Comparison of ENCODE assay signal across 9 mouse cellular contexts in genomic region chr2:53330680-53331079, GRCm38 (mm10).
DNase-seq lines count a peak whose midpoint lies in the region; ATAC-seq lines count a peak whose summit lies in the region.
"Had no signal": no experiment of that assay in that cellular context is flagged by ENCODE, and none has a peak within 500 bp of the region (broad histone marks: within the 10 kb centered on the region; RNA-seq: fewer than 3 reads in every experiment).

No protein-coding gene starts in this region.

- no peak overlapping the region for H3K4me3 ChIP-seq in forebrain, embryonic 11.5 days (ENCODE audit: low read depth, low read length)
- H3K4me3 ChIP-seq in midbrain, embryonic 12.5 days, result no peak overlapping the region
- H3K4me3 ChIP-seq: neural tube, embryonic 13.5 days had no signal

- no peaks in the 10 kb centered on the region for H3K36me3 ChIP-seq in forebrain, embryonic 11.5 days (ENCODE audit: control insufficient read depth, insufficient read depth, low read length)
- no peaks in the 10 kb centered on the region for H3K36me3 ChIP-seq in midbrain, embryonic 12.5 days
- H3K36me3 ChIP-seq: neural tube, embryonic 13.5 days had no signal

- no peak overlapping the region for H3K27ac ChIP-seq in forebrain, embryonic 11.5 days (ENCODE audit: low read depth, low read length)
- no peak overlapping the region for H3K27ac ChIP-seq in midbrain, embryonic 12.5 days (replicated peaks)
- H3K27ac ChIP-seq: neural tube, embryonic 13.5 days had no signal

- no peaks in the 10 kb centered on the region for H3K27me3 ChIP-seq in forebrain, embryonic 11.5 days (ENCODE audit: control insufficient read depth, insufficient read depth, low read length)
- H3K27me3 ChIP-seq in midbrain, embryonic 12.5 days, result no peaks in the 10 kb centered on the region
- H3K27me3 ChIP-seq: neural tube, embryonic 13.5 days had no signal

- 23% methylated on average over 6 of the region's 6 CpGs for WGBS in forebrain, embryonic 11.5 days
- 44% methylated on average over 6 of the region's 6 CpGs for WGBS in midbrain, embryonic 12.5 days

- no peaks in the 10 kb centered on the region for H3K4me1 ChIP-seq in forebrain, embryonic 11.5 days (replicated peaks; ENCODE audit: control insufficient read depth, insufficient read depth, low read length)
- no peaks in the 10 kb centered on the region for H3K4me1 ChIP-seq in midbrain, embryonic 12.5 days
- H3K4me1 ChIP-seq: neural tube, embryonic 13.5 days had no signal

- ATAC-seq in forebrain, embryonic 11.5 days (replicated peaks; ENCODE audit: low FRiP score), result peak; percentile 72
- peak; percentile 71; the same call in 1 of the 2 replicates for ATAC-seq in midbrain, embryonic 12.5 days (ENCODE audit: low FRiP score, low read depth)

- H3K9ac ChIP-seq in forebrain, embryonic 11.5 days (ENCODE audit: low read length), result no peak overlapping the region
- no peak overlapping the region for H3K9ac ChIP-seq in midbrain, embryonic 12.5 days (replicated peaks)
- H3K9ac ChIP-seq: neural tube, embryonic 13.5 days had no signal

- no peaks in the 10 kb centered on the region for H3K9me3 ChIP-seq in forebrain, embryonic 11.5 days (ENCODE audit: control insufficient read depth, low read length)
- no peaks in the 10 kb centered on the region for H3K9me3 ChIP-seq in midbrain, embryonic 12.5 days
- H3K9me3 ChIP-seq: neural tube, embryonic 13.5 days had no signal

- DNase-seq in cerebellum, postnatal 36 days, result peak; percentile 37 to 49
- no peak for DNase-seq in cerebellum, adult 11-12 months
- DNase-seq in thymus, postnatal 4 days, result peak; percentile 35
- no peak for DNase-seq in thymus, adult 18-20 months
- peak; percentile 73 for DNase-seq in forebrain, embryonic 11.5 days (ENCODE audit: low spot score)
- peak; percentile 26 to 66 for DNase-seq in layer of hippocampus, adult 18-20 months (ENCODE audit: low spot score in 2 of 2)
- DNase-seq in MN1 (ENCODE audit: low spot score), result no peak

- H3K4me2 ChIP-seq in forebrain, embryonic 11.5 days (ENCODE audit: low read depth, low read length, severe bottlenecking), result no peak overlapping the region
- H3K4me2 ChIP-seq in midbrain, embryonic 12.5 days (replicated peaks), result no peak overlapping the region
- H3K4me2 ChIP-seq: neural tube, embryonic 13.5 days had no signal

Comparison
In these comparisons a context has a peak if more than half of its experiments do, and no peak if none do; other contexts are left out.
1. DNase-seq: peak in cerebellum, postnatal 36 days (2 of 2), thymus, postnatal 4 days (single experiment), forebrain, embryonic 11.5 days (single experiment) and layer of hippocampus, adult 18-20 months (2 of 2); none in cerebellum, adult 11-12 months (single experiment), thymus, adult 18-20 months (0 of 2) and MN1 (single experiment).